25 mouse cellular contexts compared by ENCODE assay signal in the genomic region with DNA sequence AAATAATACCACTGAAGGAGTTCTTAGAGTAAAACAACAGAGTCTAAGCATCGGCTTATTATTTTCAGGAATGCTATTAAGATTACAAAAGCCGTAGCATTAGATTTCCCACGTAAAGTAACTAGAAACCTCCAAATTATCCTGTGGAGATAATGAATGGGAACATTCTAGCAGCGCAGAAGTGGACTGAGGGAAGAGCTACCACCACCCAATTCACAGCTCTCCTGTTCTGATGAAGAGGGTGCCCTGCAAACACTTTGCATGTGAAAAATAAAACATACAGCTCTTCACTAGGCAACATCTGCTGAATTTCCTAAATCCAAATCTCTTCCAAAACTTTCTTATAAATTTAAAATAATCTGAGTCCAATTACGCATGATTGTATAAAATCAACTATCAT.
"Had no signal": no experiment of that assay in that cellular context is flagged by ENCODE, and none has a peak within 500 bp of the region (broad histone marks: within the 10 kb centered on the region; RNA-seq: fewer than 3 reads in every experiment).

No protein-coding gene starts in this region.

- H3K4me3 ChIP-seq: gastrocnemius, adult 2 months; heart, embryonic 10.5 days; heart, embryonic 12.5 days; hindbrain, embryonic 13.5 days; hindbrain, embryonic 15.5 days; intestine, embryonic 15.5 days; layer of hippocampus, adult 2 months; left cerebral cortex, adult 2 months; limb, embryonic 10.5 days; limb, embryonic 12.5 days; liver, embryonic 13.5 days had no signal

- H3K36me3 ChIP-seq: heart, embryonic 12.5 days; hindbrain, embryonic 13.5 days; hindbrain, embryonic 15.5 days; intestine, embryonic 15.5 days; limb, embryonic 12.5 days had no signal

- H3K27me3 ChIP-seq: heart, embryonic 12.5 days; hindbrain, embryonic 13.5 days; hindbrain, embryonic 15.5 days; intestine, embryonic 15.5 days; limb, embryonic 12.5 days; liver, embryonic 13.5 days had no signal

- H3K27ac ChIP-seq: gastrocnemius, adult 2 months; heart, embryonic 10.5 days; hindbrain, embryonic 13.5 days; hindbrain, embryonic 15.5 days; intestine, embryonic 15.5 days; layer of hippocampus, adult 2 months; left cerebral cortex, adult 2 months; limb, embryonic 10.5 days; limb, embryonic 12.5 days; liver, embryonic 13.5 days had no signal

- H3K9ac ChIP-seq: heart, embryonic 12.5 days; hindbrain, embryonic 13.5 days; hindbrain, embryonic 15.5 days; intestine, embryonic 15.5 days; limb, embryonic 12.5 days; liver, embryonic 13.5 days had no signal

- H3K4me2 ChIP-seq: heart, embryonic 12.5 days; hindbrain, embryonic 13.5 days; hindbrain, embryonic 15.5 days; intestine, embryonic 15.5 days; limb, embryonic 12.5 days; liver, embryonic 11.5 days; liver, embryonic 13.5 days had no signal

- H3K9me3 ChIP-seq: heart, embryonic 10.5 days; heart, embryonic 12.5 days; hindbrain, embryonic 13.5 days; hindbrain, embryonic 15.5 days; intestine, embryonic 15.5 days; limb, embryonic 10.5 days; limb, embryonic 12.5 days; liver, embryonic 13.5 days had no signal

- ATAC-seq: inflammation-experienced regulatory T-cells, adult 6 months; intestine, embryonic 15.5 days; intestine, postnatal 0 days had no signal

- DNase-seq: gastrocnemius, adult 2 months; gastrocnemius, postnatal 10 days; gastrocnemius, postnatal 25 days; heart, adult 18-20 months; heart, postnatal 10 days; heart, postnatal 4 days; kidney, adult 18-20 months; kidney, adult 8-10 months; kidney, postnatal 10 days; kidney, postnatal 25 days; kidney, postnatal 4 days; liver; liver, embryonic 13.5 days had no signal

- H3K4me1 ChIP-seq: heart, embryonic 10.5 days; heart, embryonic 12.5 days; intestine, embryonic 15.5 days; limb, embryonic 12.5 days; liver, embryonic 13.5 days had no signal
